Mouse (Mus musculus): Measurements from ENCODE around the gene Ngef. TPM values are rescaled to one million over a fixed set of nuclear protein-coding genes. Genes with fewer than 3 reads are reported as not detected.

Gene Ngef
- polyA plus RNA-seq, 1 experiment from 2014 or later, result 31.8 TPM

DNA sequence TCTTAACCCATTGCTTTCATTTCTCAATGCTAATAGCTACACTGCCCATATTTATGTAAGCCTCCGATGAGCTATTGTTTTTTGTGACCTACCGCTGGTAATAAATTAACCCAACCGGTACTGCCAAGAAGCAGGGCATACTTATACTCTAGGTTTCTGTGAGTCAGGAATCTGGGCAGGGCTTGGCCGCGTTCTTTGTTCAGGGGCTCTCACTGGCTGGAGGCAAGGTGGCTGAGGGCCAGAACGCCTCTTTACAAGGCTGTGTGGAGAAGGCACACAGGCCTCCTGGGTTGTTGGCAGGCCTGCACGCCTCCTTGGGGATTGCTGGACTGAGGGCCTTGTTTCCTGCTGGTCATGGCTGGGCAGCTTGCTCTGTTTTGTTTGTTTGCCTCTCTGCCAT, 1.1 kb upstream of the Ngef start:
- H3K4me2 ChIP-seq (ENCODE audit: low read length), result no peak overlapping the region
- peak overlapping the region; percentile 26; the same call in 1 of the 2 replicates for H3K27ac ChIP-seq (ENCODE audit: low read length)
- ATAC-seq, result peak; percentile 90
- 46% methylated on average over 7 of the region's 7 CpGs for WGBS
- no peak overlapping the region for H3K4me3 ChIP-seq (ENCODE audit: low read depth, low read length)
- H3K9me3 ChIP-seq (replicated peaks; ENCODE audit: control insufficient read depth, low read length, poor library complexity, severe bottlenecking), result no peaks in the 10 kb centered on the region
- H3K27me3 ChIP-seq (ENCODE audit: control insufficient read depth, insufficient read depth, low read depth, low read length), result no peaks in the 10 kb centered on the region
- peaks cover 12% of the 10 kb centered on the region; the same call in 1 of the 2 replicates for H3K4me1 ChIP-seq (ENCODE audit: control insufficient read depth, insufficient read depth, low read length)
- H3K36me3 ChIP-seq (ENCODE audit: control insufficient read depth, insufficient read depth, low read length), result no peaks in the 10 kb centered on the region
- H3K9ac ChIP-seq (ENCODE audit: low read depth, low read length), result no peak overlapping the region

DNA sequence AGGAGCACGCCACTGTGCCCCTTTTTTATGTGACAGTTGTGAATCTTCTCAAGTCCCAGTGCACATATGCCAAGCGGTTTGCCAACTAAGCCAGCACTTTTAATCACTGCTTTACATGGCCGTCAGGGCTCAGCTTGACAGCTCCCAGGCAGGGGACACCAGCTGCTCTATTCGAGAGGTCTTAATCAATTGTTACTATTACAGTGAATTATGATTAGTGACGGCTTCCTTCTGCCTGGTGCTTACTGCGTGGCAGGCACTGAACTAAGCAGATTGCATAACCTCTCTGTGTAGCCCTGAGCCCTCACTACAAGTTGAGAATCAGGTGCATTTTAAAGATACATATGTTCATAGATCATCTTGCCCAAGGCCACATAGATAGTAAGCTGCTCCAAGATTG, 683 bp upstream of the Ngef start:
- H3K9ac ChIP-seq (ENCODE audit: low read depth, low read length), result no peak overlapping the region
- WGBS, result 23% methylated on average over 6 of the region's 6 CpGs
- no peaks in the 10 kb centered on the region for H3K9me3 ChIP-seq (replicated peaks; ENCODE audit: control insufficient read depth, low read length, poor library complexity, severe bottlenecking)
- H3K4me1 ChIP-seq (ENCODE audit: control insufficient read depth, insufficient read depth, low read length), result peaks cover 12% of the 10 kb centered on the region; the same call in 1 of the 2 replicates
- peak; percentile 94 for ATAC-seq
- no peaks in the 10 kb centered on the region for H3K27me3 ChIP-seq (ENCODE audit: control insufficient read depth, insufficient read depth, low read depth, low read length)
- H3K4me3 ChIP-seq (ENCODE audit: low read depth, low read length), result no peak overlapping the region
- no peak overlapping the region for H3K27ac ChIP-seq (ENCODE audit: low read length)
- no peak overlapping the region for H3K4me2 ChIP-seq (ENCODE audit: low read length)
- H3K36me3 ChIP-seq (ENCODE audit: control insufficient read depth, insufficient read depth, low read length), result no peaks in the 10 kb centered on the region

GRCm38 (mm10) chr1:87573261-87573660, 409 bp downstream of the Ngef start:
- Histone ChIP-seq H3K27ac (ENCODE audit: low read length) (no peak overlapping the region), H3K9ac (ENCODE audit: low read depth, low read length) (no peak overlapping the region), H3K4me3 (ENCODE audit: low read depth, low read length) (no peak overlapping the region), H3K36me3 (ENCODE audit: control insufficient read depth, insufficient read depth, low read length) (no peaks in the 10 kb centered on the region), H3K27me3 (ENCODE audit: control insufficient read depth, insufficient read depth, low read depth, low read length) (no peaks in the 10 kb centered on the region), H3K4me2 (ENCODE audit: low read length) (no peak overlapping the region), H3K9me3 (replicated peaks; ENCODE audit: control insufficient read depth, low read length, poor library complexity, severe bottlenecking) (no peaks in the 10 kb centered on the region), H3K4me1 (ENCODE audit: control insufficient read depth, insufficient read depth, low read length) (peaks cover 12% of the 10 kb centered on the region; the same call in 1 of the 2 replicates)
- 80% methylated on average over 5 of the region's 5 CpGs for WGBS
- ATAC-seq, result no peak

- Histone ChIP-seq H3K9ac (ENCODE audit: low read depth, low read length) (no peak overlapping the region), H3K27ac (ENCODE audit: low read length) (no peak overlapping the region), H3K36me3 (ENCODE audit: control insufficient read depth, insufficient read depth, low read length) (no peaks in the 10 kb centered on the region), H3K9me3 (replicated peaks; ENCODE audit: control insufficient read depth, low read length, poor library complexity, severe bottlenecking) (no peaks in the 10 kb centered on the region), H3K4me2 (ENCODE audit: low read length) (no peak overlapping the region), H3K4me1 (ENCODE audit: control insufficient read depth, insufficient read depth, low read length) (no peaks in the 10 kb centered on the region), H3K4me3 (ENCODE audit: low read depth, low read length) (no peak overlapping the region), H3K27me3 (ENCODE audit: control insufficient read depth, insufficient read depth, low read depth, low read length) (0 out of 2 replicates have a peak, but pooled peaks cover 2% of the 10 kb centered on the region)
- no peak for ATAC-seq
- WGBS, result 50% methylated on average over 6 of the region's 6 CpGs
Measured at GRCm38 (mm10) chr1:87568398-87568797, 5.3 kb downstream of the Ngef start.

DNA sequence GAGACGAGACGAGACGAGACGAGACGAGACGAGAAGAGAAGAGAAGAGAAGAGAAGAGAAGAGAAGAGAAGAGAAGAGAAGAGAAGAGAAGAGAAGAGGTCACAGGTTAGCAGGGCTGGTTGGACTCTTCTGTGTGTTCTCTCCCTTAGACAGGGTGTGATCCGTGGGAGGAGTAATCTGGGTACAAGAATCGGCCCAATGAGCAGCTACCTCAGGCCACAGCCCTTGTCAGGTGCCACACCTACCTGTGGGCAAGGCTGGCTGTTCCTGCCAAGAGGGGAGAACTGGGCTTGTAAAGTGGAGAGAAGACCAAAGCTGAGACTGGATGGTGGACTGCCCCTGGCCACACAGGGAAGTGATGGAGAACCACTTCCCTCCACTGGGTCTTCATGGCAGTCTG, 7.9 kb downstream of the Ngef start:
- no peak overlapping the region for H3K4me3 ChIP-seq (ENCODE audit: low read depth, low read length)
- WGBS, result 94% methylated on average over 8 of the region's 8 CpGs
- no peaks in the 10 kb centered on the region for H3K36me3 ChIP-seq (ENCODE audit: control insufficient read depth, insufficient read depth, low read length)
- no peaks in the 10 kb centered on the region for H3K4me1 ChIP-seq (ENCODE audit: control insufficient read depth, insufficient read depth, low read length)
- ATAC-seq, result no peak
- H3K27me3 ChIP-seq (ENCODE audit: control insufficient read depth, insufficient read depth, low read depth, low read length), result 0 out of 2 replicates have a peak, but pooled peaks cover 2% of the 10 kb centered on the region
- H3K27ac ChIP-seq (ENCODE audit: low read length), result no peak overlapping the region
- H3K9me3 ChIP-seq (replicated peaks; ENCODE audit: control insufficient read depth, low read length, poor library complexity, severe bottlenecking), result no peaks in the 10 kb centered on the region
- H3K4me2 ChIP-seq (ENCODE audit: low read length), result no peak overlapping the region
- no peak overlapping the region for H3K9ac ChIP-seq (ENCODE audit: low read depth, low read length)

- ATAC-seq, result peak; percentile 60; the same call in 1 of the 2 replicates
- 54% methylated on average over 3 of the region's 3 CpGs for WGBS
- H3K9ac ChIP-seq (ENCODE audit: low read depth, low read length), result no peak overlapping the region
- no peaks in the 10 kb centered on the region for H3K9me3 ChIP-seq (replicated peaks; ENCODE audit: control insufficient read depth, low read length, poor library complexity, severe bottlenecking)
- H3K4me3 ChIP-seq (ENCODE audit: low read depth, low read length), result no peak overlapping the region
- H3K4me1 ChIP-seq (ENCODE audit: control insufficient read depth, insufficient read depth, low read length), result no peaks in the 10 kb centered on the region
- no peaks in the 10 kb centered on the region for H3K36me3 ChIP-seq (ENCODE audit: control insufficient read depth, insufficient read depth, low read length)
- H3K27me3 ChIP-seq (ENCODE audit: control insufficient read depth, insufficient read depth, low read depth, low read length), result 0 out of 2 replicates have a peak, but pooled peaks cover 2% of the 10 kb centered on the region
- H3K4me2 ChIP-seq (ENCODE audit: low read length), result no peak overlapping the region
- no peak overlapping the region for H3K27ac ChIP-seq (ENCODE audit: low read length)
Measured at GRCm38 (mm10) chr1:87562967-87563366, 10.7 kb downstream of the Ngef start.

DNA sequence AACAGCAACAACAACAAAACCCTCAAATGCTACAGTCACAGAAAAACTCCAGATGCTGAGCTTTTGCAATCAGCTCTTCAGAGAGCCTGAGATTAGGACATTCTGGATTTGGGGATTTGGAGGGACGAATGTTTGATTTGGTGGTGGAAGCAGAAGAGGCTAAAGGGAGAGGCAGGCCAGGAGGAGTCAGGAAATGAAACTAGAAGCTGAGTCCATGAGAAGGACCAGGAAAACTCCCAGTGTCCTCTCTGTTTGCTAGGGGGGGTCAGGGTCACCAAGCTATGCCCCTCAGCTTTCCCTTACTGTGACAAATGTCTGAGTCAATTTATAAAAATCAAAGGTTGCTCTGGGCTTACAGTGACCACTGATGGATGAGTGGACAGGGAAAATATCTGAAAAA, 20.1 kb downstream of the Ngef start:
- H3K4me2 ChIP-seq (ENCODE audit: low read length), result no peak overlapping the region
- no peaks in the 10 kb centered on the region for H3K36me3 ChIP-seq (ENCODE audit: control insufficient read depth, insufficient read depth, low read length)
- no peak overlapping the region for H3K4me3 ChIP-seq (ENCODE audit: low read depth, low read length)
- no peaks in the 10 kb centered on the region for H3K27me3 ChIP-seq (ENCODE audit: control insufficient read depth, insufficient read depth, low read depth, low read length)
- no peaks in the 10 kb centered on the region for H3K9me3 ChIP-seq (replicated peaks; ENCODE audit: control insufficient read depth, low read length, poor library complexity, severe bottlenecking)
- no peaks in the 10 kb centered on the region for H3K4me1 ChIP-seq (ENCODE audit: control insufficient read depth, insufficient read depth, low read length)
- WGBS, result 75% methylated on average over 1 of the region's 1 CpGs
- no peak for ATAC-seq
- no peak overlapping the region for H3K9ac ChIP-seq (ENCODE audit: low read depth, low read length)
- no peak overlapping the region for H3K27ac ChIP-seq (ENCODE audit: low read length)

GRCm38 (mm10) chr1:87551008-87551407, 22.7 kb downstream of the Ngef start:
- no peak for ATAC-seq
- no peaks in the 10 kb centered on the region; the same call in 1 of the 2 replicates for H3K4me1 ChIP-seq (ENCODE audit: control insufficient read depth, insufficient read depth, low read length)
- no peak overlapping the region for H3K4me2 ChIP-seq (ENCODE audit: low read length)
- H3K9me3 ChIP-seq (replicated peaks; ENCODE audit: control insufficient read depth, low read length, poor library complexity, severe bottlenecking), result no peaks in the 10 kb centered on the region
- no peak overlapping the region for H3K4me3 ChIP-seq (ENCODE audit: low read depth, low read length)
- no peaks in the 10 kb centered on the region for H3K36me3 ChIP-seq (ENCODE audit: control insufficient read depth, insufficient read depth, low read length)
- H3K27ac ChIP-seq (ENCODE audit: low read length), result no peak overlapping the region
- H3K27me3 ChIP-seq (ENCODE audit: control insufficient read depth, insufficient read depth, low read depth, low read length), result no peaks in the 10 kb centered on the region
- H3K9ac ChIP-seq (ENCODE audit: low read depth, low read length), result no peak overlapping the region
- WGBS, result 95% methylated on average over 3 of the region's 3 CpGs

- H3K4me1 ChIP-seq (ENCODE audit: control insufficient read depth, insufficient read depth, low read length), result peaks cover 3% of the 10 kb centered on the region; the same call in 1 of the 2 replicates
- H3K27ac ChIP-seq (ENCODE audit: low read length), result no peak overlapping the region
- no peak overlapping the region for H3K4me2 ChIP-seq (ENCODE audit: low read length)
- H3K9me3 ChIP-seq (replicated peaks; ENCODE audit: control insufficient read depth, low read length, poor library complexity, severe bottlenecking), result no peaks in the 10 kb centered on the region
- WGBS, result 41% methylated on average over 7 of the region's 7 CpGs
- no peaks in the 10 kb centered on the region for H3K36me3 ChIP-seq (ENCODE audit: control insufficient read depth, insufficient read depth, low read length)
- H3K27me3 ChIP-seq (ENCODE audit: control insufficient read depth, insufficient read depth, low read depth, low read length), result no peaks in the 10 kb centered on the region
- no peak for ATAC-seq
- no peak overlapping the region for H3K9ac ChIP-seq (ENCODE audit: low read depth, low read length)
- H3K4me3 ChIP-seq (ENCODE audit: low read depth, low read length), result no peak overlapping the region
Measured at GRCm38 (mm10) chr1:87541614-87542013, 32.1 kb downstream of the Ngef start.
